Mouse (Mus musculus) liver, embryonic 15.5 days (tissue): ENCODE data around the gene Klhdc8a. TPM values are rescaled to one million over a fixed set of nuclear protein-coding genes. Genes with fewer than 3 reads are reported as not detected.
A peak's percentile ranks its signal among the peaks of the same experiment; 100 is the strongest.

Source experiments
- ATAC-seq: fragments of 200-750 bp; cut with Nextera tagmentation; 2 replicates; pipeline ENCODE4 v1.8.0; 2017; ENCODE audit warnings: moderate number of reproducible peaks, mild to moderate bottlenecking, moderate library complexity; ENCODE audit not compliant: insufficient read depth
- H3K27ac ChIP-seq: fragments of 300-500 bp; sonication (generic); replicated peaks from 2 replicates; pipeline ENCODE4 v1.5.1; 2015; ENCODE audit warnings: mild to moderate bottlenecking, inconsistent platforms
- H3K27me3 ChIP-seq: fragments of 300-500 bp; sonication (generic); 2 replicates; pipeline ENCODE4 v1.6.1; 2015; ENCODE audit warnings: mild to moderate bottlenecking, inconsistent platforms
- H3K36me3 ChIP-seq: fragments of 300-500 bp; sonication (generic); replicated peaks from 2 replicates; pipeline ENCODE4 v1.6.1; 2015; ENCODE audit warnings: moderate library complexity, mild to moderate bottlenecking, inconsistent platforms
- H3K4me1 ChIP-seq: fragments of 300-500 bp; sonication (generic); replicated peaks from 2 replicates; pipeline ENCODE4 v1.6.1; 2015; ENCODE audit warnings: inconsistent platforms
- H3K4me2 ChIP-seq: fragments of 300-500 bp; sonication (generic); 2 replicates; pipeline ENCODE4 v1.6.1; 2015; ENCODE audit warnings: moderate library complexity, mild to moderate bottlenecking, inconsistent platforms
- H3K4me3 ChIP-seq: fragments of 300-500 bp; sonication (generic); replicated peaks from 2 replicates; pipeline ENCODE4 v1.5.1; 2015; ENCODE audit warnings: mild to moderate bottlenecking, inconsistent platforms
- H3K9ac ChIP-seq: fragments of 300-500 bp; sonication (generic); 2 replicates; pipeline ENCODE4 v1.6.1; 2015; ENCODE audit warnings: moderate library complexity, mild to moderate bottlenecking, inconsistent platforms
- H3K9me3 ChIP-seq: fragments of 300-500 bp; sonication (generic); replicated peaks from 2 replicates; pipeline ENCODE4 v1.6.1; 2016; ENCODE audit warnings: inconsistent platforms
- WGBS: fragments of 180-500 bp; shearing (Covaris S2); methylation state at CpG from one replicate; pipeline ENCODE4 v1.1.7; 2015; ENCODE audit warnings: mixed read lengths; ENCODE audit not compliant: insufficient replicate concordance; 5-methylcytosine and 5-hydroxymethylcytosine counted together
- polyA plus RNA-seq: library from polyadenylated mRNA; unstranded; fragments of >200 nt; fragmentation: Nextera tagmentation; extraction: Ambion mirVana; gene quantifications from 2 replicates; pipeline ENCODE4 v1.2.1, GENCODE M21; 2015

Klhdc8a gene
- polyA plus RNA-seq, 1 experiment from 2014 or later, result 0.07 TPM

GRCm38 (mm10) chr1:132333201-132333600, 34.8 kb downstream of the Klhdc8a start:
- Histone ChIP-seq H3K27me3 (no peaks in the 10 kb centered on the region), H3K27ac (peak overlapping the region; percentile 52; the same call in 1 of the 2 replicates), H3K4me1 (peaks cover 58% of the 10 kb centered on the region), H3K4me2 (no peak overlapping the region), H3K36me3 (peaks cover 12% of the 10 kb centered on the region), H3K9me3 (no peaks in the 10 kb centered on the region), H3K9ac (no peak overlapping the region), H3K4me3 (no peak overlapping the region)
- ATAC-seq, result no peak
- WGBS, result 58% methylated on average over 2 of the region's 2 CpGs

GRCm38 (mm10) chr1:132333675-132334141, 35.3 kb downstream of the Klhdc8a start:
- H3K27ac ChIP-seq, result peak overlapping the region; percentile 52
- H3K27me3 ChIP-seq, result no peaks in the 10 kb centered on the region
- peaks cover 58% of the 10 kb centered on the region for H3K4me1 ChIP-seq
- peaks cover 12% of the 10 kb centered on the region for H3K36me3 ChIP-seq
- WGBS, result 54% methylated on average over 4 of the region's 4 CpGs
- no peak overlapping the region for H3K4me3 ChIP-seq
- peak overlapping the region; percentile 23; the same call in 1 of the 2 replicates for H3K4me2 ChIP-seq
- H3K9me3 ChIP-seq, result no peaks in the 10 kb centered on the region
- H3K9ac ChIP-seq, result no peak overlapping the region
- ATAC-seq, result peak; percentile 75

- no peaks in the 10 kb centered on the region for H3K9me3 ChIP-seq
- ATAC-seq, result no peak; the same call in 1 of the 2 replicates
- H3K4me3 ChIP-seq, result no peak overlapping the region
- H3K27ac ChIP-seq, result peak overlapping the region; percentile 41
- WGBS, result 29% methylated on average over 6 of the region's 6 CpGs
- H3K4me2 ChIP-seq, result no peak overlapping the region; the same call in 1 of the 2 replicates
- H3K36me3 ChIP-seq, result peaks cover 12% of the 10 kb centered on the region
- H3K27me3 ChIP-seq, result no peaks in the 10 kb centered on the region
- no peak overlapping the region for H3K9ac ChIP-seq
- H3K4me1 ChIP-seq, result peaks cover 56% of the 10 kb centered on the region
These were observed 35.9 kb downstream of the Klhdc8a start for GRCm38 (mm10) chr1:132334178-132334801.

GRCm38 (mm10) chr1:132335378-132335965, 37.0 kb downstream of the Klhdc8a start:
- Histone ChIP-seq H3K9ac (no peak overlapping the region), H3K4me2 (no peak overlapping the region), H3K4me3 (no peak overlapping the region), H3K27me3 (no peaks in the 10 kb centered on the region), H3K9me3 (no peaks in the 10 kb centered on the region), H3K27ac (peak overlapping the region; percentile 41; the same call in 1 of the 2 replicates), H3K4me1 (peaks cover 56% of the 10 kb centered on the region), H3K36me3 (peaks cover 5% of the 10 kb centered on the region)
- ATAC-seq, result no peak
- WGBS, result 64% methylated on average over 12 of the region's 12 CpGs

DNA sequence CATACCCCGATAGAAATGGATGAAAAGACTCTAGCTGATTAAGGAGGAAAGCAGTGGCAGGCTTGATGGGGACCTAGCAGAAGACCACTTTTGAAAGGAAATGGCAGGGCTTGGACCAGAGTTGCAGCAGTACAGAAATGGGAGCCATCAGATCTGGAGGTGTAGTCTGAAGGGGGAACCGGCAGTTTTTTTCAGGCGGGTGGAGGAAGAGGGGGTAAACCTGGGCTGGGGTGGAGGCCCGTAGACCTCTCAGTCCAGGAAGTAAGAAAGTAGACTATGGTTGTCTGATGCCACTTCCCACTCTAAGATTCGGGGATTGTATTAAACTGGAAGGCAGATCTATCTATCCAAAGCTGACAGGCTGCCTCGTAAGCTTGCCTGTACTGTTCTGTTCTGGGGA, 38.5 kb downstream of the Klhdc8a start:
- Histone ChIP-seq H3K27me3 (no peaks in the 10 kb centered on the region), H3K4me3 (no peak overlapping the region), H3K9ac (no peak overlapping the region), H3K4me2 (no peak overlapping the region), H3K4me1 (peaks cover 62% of the 10 kb centered on the region), H3K27ac (no peak overlapping the region), H3K36me3 (no peaks in the 10 kb centered on the region; the same call in 1 of the 2 replicates), H3K9me3 (no peaks in the 10 kb centered on the region)
- WGBS, result 26% methylated on average over 6 of the region's 6 CpGs
- ATAC-seq, result no peak

GRCm38 (mm10) chr1:132338027-132338660, 39.7 kb downstream of the Klhdc8a start:
- 43% methylated on average over 8 of the region's 8 CpGs for WGBS
- Histone ChIP-seq H3K4me2 (no peak overlapping the region), H3K4me3 (no peak overlapping the region), H3K4me1 (peaks cover 69% of the 10 kb centered on the region), H3K27me3 (no peaks in the 10 kb centered on the region), H3K36me3 (no peaks in the 10 kb centered on the region), H3K9ac (no peak overlapping the region), H3K9me3 (no peaks in the 10 kb centered on the region), H3K27ac (no peak overlapping the region)
- ATAC-seq, result no peak

GRCm38 (mm10) chr1:132341731-132342501, 43.5 kb downstream of the Klhdc8a start:
- Histone ChIP-seq H3K4me1 (peaks cover 36% of the 10 kb centered on the region), H3K27me3 (no peaks in the 10 kb centered on the region), H3K27ac (peak overlapping the region; percentile 29), H3K36me3 (no peaks in the 10 kb centered on the region), H3K9me3 (no peaks in the 10 kb centered on the region), H3K4me2 (peak overlapping the region; percentile 18; the same call in 1 of the 2 replicates), H3K9ac (no peak overlapping the region), H3K4me3 (no peak overlapping the region)
- 10% methylated on average over 5 of the region's 5 CpGs for WGBS
- ATAC-seq, result peak; percentile 45

GRCm38 (mm10) chr1:132342518-132342917, 44.1 kb downstream of the Klhdc8a start:
- Histone ChIP-seq H3K4me3 (no peak overlapping the region), H3K27me3 (no peaks in the 10 kb centered on the region), H3K4me2 (no peak overlapping the region), H3K27ac (peak overlapping the region; percentile 29; the same call in 1 of the 2 replicates), H3K9me3 (no peaks in the 10 kb centered on the region), H3K4me1 (peaks cover 30% of the 10 kb centered on the region), H3K9ac (no peak overlapping the region), H3K36me3 (no peaks in the 10 kb centered on the region)
- 42% methylated on average over 3 of the region's 3 CpGs for WGBS
- 0 out of 2 replicates have a peak, but pooled peaks have one; percentile 14 for ATAC-seq

DNA sequence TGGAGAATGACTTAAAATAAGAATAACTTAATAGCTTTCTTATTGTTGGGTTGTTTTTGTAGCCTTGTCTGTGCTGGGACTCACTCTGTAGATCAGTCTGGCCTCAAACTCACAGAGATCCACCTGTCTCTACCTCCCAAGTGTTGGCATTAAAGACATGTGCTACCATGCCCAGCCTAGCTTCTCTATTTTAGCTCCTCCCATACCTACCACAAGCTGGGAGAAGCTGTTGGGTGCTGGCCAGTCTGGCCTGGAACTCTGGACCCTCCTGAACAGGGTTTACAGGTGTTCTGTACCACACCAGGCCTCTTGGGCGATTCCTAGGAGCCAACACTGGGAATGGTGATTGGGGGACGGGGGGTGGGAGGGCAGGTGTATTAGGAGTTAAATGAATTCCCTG, 44.8 kb downstream of the Klhdc8a start:
- no peak for ATAC-seq
- H3K9ac ChIP-seq, result no peak overlapping the region
- no peak overlapping the region for H3K27ac ChIP-seq
- H3K4me3 ChIP-seq, result no peak overlapping the region
- H3K27me3 ChIP-seq, result 0 out of 2 replicates have a peak, but pooled peaks cover 3% of the 10 kb centered on the region
- H3K4me1 ChIP-seq, result peaks cover 25% of the 10 kb centered on the region
- 68% methylated on average over 2 of the region's 2 CpGs for WGBS
- no peaks in the 10 kb centered on the region for H3K9me3 ChIP-seq
- H3K4me2 ChIP-seq, result no peak overlapping the region
- no peaks in the 10 kb centered on the region for H3K36me3 ChIP-seq

GRCm38 (mm10) chr1:132343656-132344055, 45.2 kb downstream of the Klhdc8a start:
- Histone ChIP-seq H3K36me3 (no peaks in the 10 kb centered on the region), H3K27me3 (0 out of 2 replicates have a peak, but pooled peaks cover 3% of the 10 kb centered on the region), H3K4me1 (peaks cover 20% of the 10 kb centered on the region), H3K27ac (no peak overlapping the region), H3K9ac (no peak overlapping the region), H3K9me3 (no peaks in the 10 kb centered on the region), H3K4me3 (no peak overlapping the region), H3K4me2 (no peak overlapping the region)
- 67% methylated on average over 1 of the region's 1 CpGs for WGBS
- ATAC-seq, result no peak
